Mouse (Mus musculus) MEL (cell line): Measurements from ENCODE around the gene Mylk. TPM values are rescaled to one million over a fixed set of nuclear protein-coding genes. Genes with fewer than 3 reads are reported as not detected.

Source experiments
- DNase-seq: peaks from one replicate; pipeline ENCODE4 v3.0.0; 2011; ENCODE audit warnings: low read depth, low spot score
- H3K27ac ChIP-seq: 2 replicates; pipeline ENCODE4 v1.5.1; 2012; ENCODE audit warnings: low read depth, mild to moderate bottlenecking, control low read depth, low read length, moderate library complexity; ENCODE audit not compliant: control insufficient read depth
- H3K27me3 ChIP-seq, 2 experiments: fragments of 150-350 bp in 1 of 2; sonication (generic) in 1 of 2; 2 replicates each; pipeline ENCODE4 v1.6.1; 2012; ENCODE audit warnings: low read length in 2 of 2, mild to moderate bottlenecking in 2 of 2, improper control_type of control experiment in 1 of 2, moderate library complexity in 1 of 2; ENCODE audit not compliant: insufficient read depth in 2 of 2, control insufficient read depth in 1 of 2
- H3K36me3 ChIP-seq, 2 experiments: 2 replicates each; pipeline ENCODE4 v1.6.1; 2012 to 2014; ENCODE audit warnings: low read length in 2 of 2, improper control_type of control experiment in 1 of 2, inconsistent platforms in 1 of 2, mild to moderate bottlenecking in 1 of 2; ENCODE audit not compliant: insufficient read depth in 2 of 2, control insufficient read depth in 1 of 2
- H3K4me1 ChIP-seq, 2 experiments: fragments of 150-350 bp in 1 of 2; sonication (generic) in 1 of 2; 2 replicates each; pipeline ENCODE4 v1.6.1; 2012; ENCODE audit warnings: low read length in 2 of 2, improper control_type of control experiment in 1 of 2, mild to moderate bottlenecking in 1 of 2; ENCODE audit not compliant: insufficient read depth in 2 of 2, control insufficient read depth in 1 of 2
- H3K4me3 ChIP-seq, 2 experiments: fragments of 150-350 bp in 1 of 2; sonication (generic) in 1 of 2; 2 replicates each; pipeline ENCODE4 v1.5.1; 2012; ENCODE audit warnings: low read depth in 2 of 2, low read length in 2 of 2, mild to moderate bottlenecking in 2 of 2, moderate library complexity in 2 of 2, control low read depth in 1 of 2, improper control_type of control experiment in 1 of 2; ENCODE audit not compliant: control insufficient read depth in 1 of 2, insufficient read depth in 1 of 2
- H3K79me2 ChIP-seq: 2 replicates; pipeline ENCODE4 v1.6.1; 2012; ENCODE audit warnings: mild to moderate bottlenecking, low read length, moderate library complexity; ENCODE audit not compliant: control insufficient read depth, poor library complexity, insufficient read depth
- H3K9ac ChIP-seq: 2 replicates; pipeline ENCODE4 v1.6.1; 2012; ENCODE audit warnings: low read depth, mild to moderate bottlenecking, control low read depth, low read length, moderate library complexity; ENCODE audit not compliant: control insufficient read depth, poor library complexity, severe bottlenecking
- H3K9me3 ChIP-seq: fragments of 150-350 bp; sonication (generic); replicated peaks from 2 replicates; pipeline ENCODE4 v1.6.1; 2012; ENCODE audit warnings: mild to moderate bottlenecking, low read length, improper control_type of control experiment, moderate library complexity; ENCODE audit not compliant: insufficient read depth
- BHLHE40 ChIP-seq: IDR thresholded peaks from 2 replicates; pipeline ENCODE4 v1.6.1; 2012; ENCODE audit warnings: low read depth, mild to moderate bottlenecking, inconsistent platforms, low read length, improper control_type of control experiment, borderline replicate concordance
- CHD2 ChIP-seq: IDR thresholded peaks from 2 replicates; pipeline ENCODE4 v1.6.1; 2011; ENCODE audit warnings: low read length, improper control_type of control experiment
- CTCF ChIP-seq, 3 experiments: IDR thresholded peaks in 2 of 3; conservative IDR thresholded peaks in 1 of 3; 2 replicates each; pipeline ENCODE4 v1.5.1; 2011 to 2012; ENCODE audit warnings: low read length in 3 of 3, low read depth in 2 of 3, mild to moderate bottlenecking in 2 of 3, improper control_type of control experiment in 1 of 3, inconsistent platforms in 1 of 3, mixed read lengths in 1 of 3, moderate library complexity in 1 of 3; ENCODE audit not compliant: control insufficient read depth in 1 of 3, insufficient read depth in 1 of 3, poor library complexity in 1 of 3, severe bottlenecking in 1 of 3
- ELF1 ChIP-seq: IDR thresholded peaks from 2 replicates; pipeline ENCODE4 v1.6.1; 2014; ENCODE audit warnings: low read depth, mild to moderate bottlenecking, inconsistent platforms, low read length, improper control_type of control experiment, moderate library complexity
- EP300 ChIP-seq, 2 experiments: IDR thresholded peaks; 2 replicates each; pipeline ENCODE4 v1.6.1; 2011; ENCODE audit warnings: improper control_type of control experiment in 2 of 2, low read length in 2 of 2, low read depth in 1 of 2, mild to moderate bottlenecking in 1 of 2
- GABPA ChIP-seq: IDR thresholded peaks from 2 replicates; pipeline ENCODE4 v1.6.1; 2012; ENCODE audit warnings: low read depth, mild to moderate bottlenecking, inconsistent platforms, low read length, improper control_type of control experiment, moderate library complexity
- HCFC1 ChIP-seq: IDR thresholded peaks from 2 replicates; pipeline ENCODE4 v1.6.1; 2012; ENCODE audit warnings: low read depth, mild to moderate bottlenecking, inconsistent platforms, low read length, improper control_type of control experiment, moderate library complexity
- KAT2A ChIP-seq: conservative IDR thresholded peaks from 2 replicates; pipeline ENCODE4 v1.6.1; 2012; ENCODE audit warnings: low read depth, low read length, improper control_type of control experiment, inconsistent platforms
- MAZ ChIP-seq: IDR thresholded peaks from 2 replicates; pipeline ENCODE4 v1.6.1; 2012; ENCODE audit warnings: low read depth, mild to moderate bottlenecking, inconsistent platforms, low read length, improper control_type of control experiment
- MEF2A ChIP-seq: IDR thresholded peaks from 2 replicates; pipeline ENCODE4 v1.6.1; 2014; ENCODE audit warnings: low read depth, mild to moderate bottlenecking, inconsistent platforms, low read length, improper control_type of control experiment; ENCODE audit not compliant: poor library complexity, insufficient replicate concordance, severe bottlenecking; ENCODE audit errors: extremely low read depth
- MYC ChIP-seq: IDR thresholded peaks from 2 replicates; pipeline ENCODE4 v1.6.1; 2011; ENCODE audit warnings: low read depth, mild to moderate bottlenecking, low read length, improper control_type of control experiment, moderate library complexity
- NRF1 ChIP-seq: IDR thresholded peaks from 2 replicates; pipeline ENCODE4 v1.6.1; 2014; ENCODE audit warnings: low read depth, mild to moderate bottlenecking, inconsistent platforms, low read length, improper control_type of control experiment, moderate library complexity; ENCODE audit not compliant: poor library complexity, insufficient read depth, severe bottlenecking
- POLR2A ChIP-seq, 2 experiments: IDR thresholded peaks; 2 replicates each; pipeline ENCODE4 v1.6.1; 2011 to 2012; ENCODE audit warnings: low read length in 2 of 2, mild to moderate bottlenecking in 2 of 2, control low read depth in 1 of 2, improper control_type of control experiment in 1 of 2, low read depth in 1 of 2, moderate library complexity in 1 of 2; ENCODE audit not compliant: control insufficient read depth in 1 of 2, insufficient read depth in 1 of 2, poor library complexity in 1 of 2
- RAD21 ChIP-seq: IDR thresholded peaks from 2 replicates; pipeline ENCODE4 v1.6.1; 2011; ENCODE audit warnings: mild to moderate bottlenecking, low read depth, low read length, improper control_type of control experiment
- SMC3 ChIP-seq: IDR thresholded peaks from 2 replicates; pipeline ENCODE4 v1.6.1; 2011; ENCODE audit warnings: low read depth, low read length, improper control_type of control experiment
- TAL1 ChIP-seq: IDR thresholded peaks from 2 replicates; pipeline ENCODE4 v1.6.1; 2012; ENCODE audit warnings: mild to moderate bottlenecking, inconsistent platforms, low read length, moderate library complexity, mixed read lengths
- TBP ChIP-seq: IDR thresholded peaks from 2 replicates; pipeline ENCODE4 v1.8.0; 2011; ENCODE audit warnings: low read depth, low read length, improper control_type of control experiment
- UBTF ChIP-seq: IDR thresholded peaks from 2 replicates; pipeline ENCODE4 v1.6.1; 2012; ENCODE audit warnings: low read depth, mild to moderate bottlenecking, inconsistent platforms, low read length, improper control_type of control experiment, moderate library complexity, borderline replicate concordance; ENCODE audit not compliant: insufficient read depth
- USF1 ChIP-seq: IDR thresholded peaks from 2 replicates; pipeline ENCODE4 v1.6.1; 2014; ENCODE audit warnings: low read depth, mild to moderate bottlenecking, inconsistent platforms, low read length, improper control_type of control experiment, moderate library complexity
- ZC3H11A ChIP-seq: IDR thresholded peaks from 2 replicates; pipeline ENCODE4 v1.6.1; 2012; ENCODE audit warnings: low read depth, mild to moderate bottlenecking, inconsistent platforms, low read length, improper control_type of control experiment
- ZNF384 ChIP-seq: IDR thresholded peaks from 2 replicates; pipeline ENCODE4 v1.6.1; 2012; ENCODE audit warnings: low read depth, mild to moderate bottlenecking, inconsistent platforms, low read length, improper control_type of control experiment
- polyA plus RNA-seq, 2 experiments: library from polyadenylated mRNA; stranded (reverse) in 1 of 2; unstranded in 1 of 2; fragments of >175 nt in 1 of 2; fragments of >200 nt in 1 of 2; gene quantifications; 2 replicates each; pipeline versions ENCODE4 v1.2.1 to v1.2.4; 2012; ENCODE audit warnings: low replicate concordance in 2 of 2, low read depth in 1 of 2; ENCODE audit not compliant: insufficient read length in 2 of 2, insufficient read depth in 1 of 2, missing spikeins in 1 of 2
- total RNA-seq: library from RNA; depleted of rRNA; stranded (reverse); fragments of 300-350 nt; gene quantifications from 2 replicates; pipeline ENCODE4 v1.2.3, GENCODE M21; 2012

The Mylk gene
- total and polyA plus RNA-seq, 3 experiments, result not detected

DNA sequence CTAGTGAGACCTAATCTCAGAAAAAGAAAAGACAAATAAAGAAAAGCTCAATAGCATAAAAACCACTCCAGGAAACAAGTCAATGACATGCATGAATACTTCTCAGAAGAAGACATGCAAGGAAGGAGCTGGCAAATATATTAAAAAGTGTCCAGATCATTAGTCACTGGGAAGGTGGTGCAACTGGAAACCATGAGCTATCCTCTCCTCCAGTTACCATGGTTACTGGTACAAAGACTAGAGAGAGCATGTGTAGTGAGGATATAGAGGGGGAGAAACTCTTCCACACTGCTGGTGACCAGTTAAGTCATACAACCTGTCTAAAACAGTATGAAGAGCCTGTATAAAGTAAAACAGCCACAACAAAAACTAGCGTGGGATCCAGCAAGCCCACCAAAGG, 21.2 kb downstream of the Mylk start:
- Histone ChIP-seq H3K9me3 (no peaks in the 10 kb centered on the region), H3K4me3 (no peak overlapping the region), H3K27ac (no peak overlapping the region), H3K27me3 (no peaks in the 10 kb centered on the region), H3K79me2 (no peaks in the 10 kb centered on the region)
- TF ChIP-seq ZC3H11A, result no peak
- no peak for TF ChIP-seq UBTF
- TF ChIP-seq MYC, result no peak
- TF ChIP-seq KAT2A, result no peak
- TF ChIP-seq ELF1, result no peak
- TF ChIP-seq HCFC1, result no peak
- no peak for TF ChIP-seq MAZ
- TF ChIP-seq CTCF (IDR thresholded peaks at IDR 0.05 in 2 of 3, conservative IDR thresholded peaks at IDR 0.05 in 1 of 3; ENCODE audit: control insufficient read depth in 1 of 3, insufficient read depth in 1 of 3, low read depth in 2 of 3, low read length in 3 of 3, poor library complexity in 1 of 3, severe bottlenecking in 1 of 3), result no peak
- TF ChIP-seq NRF1, result no peak
- no peak for TF ChIP-seq TBP
- no peak for TF ChIP-seq ZNF384
- TF ChIP-seq GABPA, result no peak
- no peak for TF ChIP-seq BHLHE40
- TF ChIP-seq, all 39 proteins: peak for 0
- Histone ChIP-seq H3K36me3 (no peaks in the 10 kb centered on the region), H3K9ac (no peak overlapping the region), H3K4me1 (no peaks in the 10 kb centered on the region)
- no peak for DNase-seq

DNA sequence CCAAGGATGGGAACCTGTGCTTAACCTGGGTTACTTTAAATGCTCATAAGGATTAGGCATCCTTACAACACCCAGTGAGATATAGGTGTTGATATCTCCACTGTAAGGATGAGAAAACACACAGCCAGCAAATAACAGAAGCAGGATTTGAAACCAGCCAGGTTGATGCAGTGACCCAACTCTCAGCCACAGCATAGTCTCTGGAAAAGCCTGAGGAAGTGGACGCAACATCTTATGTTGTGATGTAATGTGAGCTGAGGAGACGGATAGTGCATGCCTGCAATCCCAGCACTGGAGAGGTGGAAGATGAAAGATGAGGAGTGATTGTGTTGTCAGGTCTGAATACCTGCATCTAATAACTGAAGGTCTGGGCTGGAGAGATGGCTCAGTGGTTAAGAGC, 22.4 kb downstream of the Mylk start:
- Histone ChIP-seq H3K79me2 (no peaks in the 10 kb centered on the region), H3K9me3 (no peaks in the 10 kb centered on the region), H3K4me3 (no peak overlapping the region), H3K27me3 (no peaks in the 10 kb centered on the region), H3K27ac (no peak overlapping the region), H3K4me1 (no peaks in the 10 kb centered on the region), H3K36me3 (no peaks in the 10 kb centered on the region), H3K9ac (no peak overlapping the region)
- TF ChIP-seq POLR2A (IDR thresholded peaks at IDR 0.05; ENCODE audit: control insufficient read depth in 1 of 2, insufficient read depth in 1 of 2, low read depth in 1 of 2, low read length in 2 of 2, poor library complexity in 1 of 2), result no peak
- no peak for DNase-seq

- no peak for DNase-seq
- H3K9ac ChIP-seq, result no peak overlapping the region
- H3K9me3 ChIP-seq, result no peaks in the 10 kb centered on the region
- H3K27ac ChIP-seq, result no peak overlapping the region
- no peaks in the 10 kb centered on the region for H3K79me2 ChIP-seq
- no peaks in the 10 kb centered on the region for H3K36me3 ChIP-seq
- H3K27me3 ChIP-seq, result no peaks in the 10 kb centered on the region
- TF ChIP-seq BHLHE40, result no peak
- no peak for TF ChIP-seq CTCF (IDR thresholded peaks at IDR 0.05 in 2 of 3, conservative IDR thresholded peaks at IDR 0.05 in 1 of 3; ENCODE audit: control insufficient read depth in 1 of 3, insufficient read depth in 1 of 3, low read depth in 2 of 3, low read length in 3 of 3, poor library complexity in 1 of 3, severe bottlenecking in 1 of 3)
- no peak for TF ChIP-seq USF1
- TF ChIP-seq RAD21, result no peak
- no peak for TF ChIP-seq EP300 (IDR thresholded peaks at IDR 0.05; ENCODE audit: low read depth in 1 of 2, low read length in 2 of 2)
- no peak for TF ChIP-seq ZC3H11A
- no peak for TF ChIP-seq CHD2
- no peak for TF ChIP-seq MEF2A
- TF ChIP-seq NRF1, result no peak
- no peak for TF ChIP-seq ZNF384
- TF ChIP-seq SMC3, result no peak
- no peak for TF ChIP-seq TAL1
- TF ChIP-seq, all 39 proteins: peak for 0
- Histone ChIP-seq H3K4me1 (no peaks in the 10 kb centered on the region), H3K4me3 (no peak overlapping the region)
Measured at GRCm38 (mm10) chr16:34768436-34768835, 23.4 kb downstream of the Mylk start.
